Mouse (Mus musculus) layer of hippocampus, adult 2 months (tissue): ENCODE data around the gene Dnajc4. TPM values are rescaled to one million over a fixed set of nuclear protein-coding genes. Genes with fewer than 3 reads are reported as not detected.

Experiments used
- DNase-seq, 2 experiments: peaks; one replicate each; pipeline ENCODE4 v3.0.0; 2022; ENCODE audit warnings: low spot score in 2 of 2
- H3K27ac ChIP-seq: fragments of 200-600 bp; 2 replicates; pipeline ENCODE4 v1.8.1; 2022
- H3K4me3 ChIP-seq: fragments of 200-600 bp; 2 replicates; pipeline ENCODE4 v1.8.1; 2022; ENCODE audit warnings: mild to moderate bottlenecking
- CTCF ChIP-seq: fragments of 200-600 bp; conservative IDR thresholded peaks from 2 replicates; pipeline ENCODE4 v1.8.1; 2022; ENCODE audit warnings: antibody characterized with exemption, mild to moderate bottlenecking, moderate library complexity
- total RNA-seq, 2 experiments: library from RNA; stranded (reverse); gene quantifications; 2 replicates each; pipeline ENCODE4 v1.2.3; 2021

Dnajc4 gene
- total RNA-seq, 2 experiments from 2014 or later, result 26.1 to 27.6 TPM

DNA sequence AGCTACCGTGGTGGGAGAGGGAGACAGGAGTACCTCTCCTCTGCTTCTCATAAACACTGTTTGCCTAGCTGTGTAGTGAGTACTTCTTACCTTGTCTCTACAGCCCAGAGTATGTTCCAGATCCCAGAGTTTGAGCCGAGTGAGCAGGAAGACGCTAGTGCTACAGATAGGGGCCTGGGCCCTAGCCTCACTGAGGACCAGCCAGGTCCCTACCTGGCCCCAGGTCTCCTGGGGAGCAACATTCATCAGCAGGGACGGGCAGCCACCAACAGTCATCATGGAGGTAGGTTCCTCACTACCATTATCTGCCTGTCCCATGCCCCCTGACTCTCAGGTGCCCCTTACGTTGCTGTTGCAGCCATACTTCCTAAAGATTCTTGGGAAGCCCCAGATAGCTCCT lies 49.6 kb downstream of the Dnajc4 start:
- no peak for TF ChIP-seq CTCF
- Histone ChIP-seq H3K4me3 (peak overlapping the region; percentile 81), H3K27ac (peak overlapping the region; percentile 98)
- no peak for DNase-seq

DNA sequence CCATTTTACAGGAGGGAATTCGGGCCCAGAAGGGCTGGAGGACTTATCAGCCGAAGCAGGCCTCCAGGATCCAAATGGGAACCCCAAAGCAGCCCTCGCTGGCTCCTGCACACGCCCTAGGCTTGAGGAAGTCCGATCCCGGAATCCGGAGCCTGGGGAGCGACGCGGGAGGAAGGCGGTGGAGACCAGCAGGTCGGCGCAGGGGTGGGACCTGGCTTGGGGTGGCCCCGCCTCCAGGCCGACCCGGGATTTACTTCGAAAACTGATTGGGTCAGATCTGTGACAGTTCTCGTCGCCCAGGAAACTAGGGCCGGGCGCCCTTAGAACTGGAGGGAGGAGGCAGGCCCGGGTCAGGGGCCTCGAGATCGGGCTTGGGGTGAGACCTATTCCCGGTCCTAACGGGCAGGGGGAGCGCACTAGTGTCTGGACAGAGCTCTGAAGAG lies 50.1 kb downstream of the Dnajc4 start, which contains the start of gene Gpr137:
Gpr137 (minus strand) TSS at position 232 of the 443 bp plus-strand sequence.
- TF ChIP-seq CTCF, result no peak; the same call in 1 of the 2 replicates
- Histone ChIP-seq H3K27ac (peak within 1 kb of the TSS; percentile 98), H3K4me3 (peak within 1 kb of the TSS; percentile 81)
- DNase-seq, result peak; percentile 95

DNA sequence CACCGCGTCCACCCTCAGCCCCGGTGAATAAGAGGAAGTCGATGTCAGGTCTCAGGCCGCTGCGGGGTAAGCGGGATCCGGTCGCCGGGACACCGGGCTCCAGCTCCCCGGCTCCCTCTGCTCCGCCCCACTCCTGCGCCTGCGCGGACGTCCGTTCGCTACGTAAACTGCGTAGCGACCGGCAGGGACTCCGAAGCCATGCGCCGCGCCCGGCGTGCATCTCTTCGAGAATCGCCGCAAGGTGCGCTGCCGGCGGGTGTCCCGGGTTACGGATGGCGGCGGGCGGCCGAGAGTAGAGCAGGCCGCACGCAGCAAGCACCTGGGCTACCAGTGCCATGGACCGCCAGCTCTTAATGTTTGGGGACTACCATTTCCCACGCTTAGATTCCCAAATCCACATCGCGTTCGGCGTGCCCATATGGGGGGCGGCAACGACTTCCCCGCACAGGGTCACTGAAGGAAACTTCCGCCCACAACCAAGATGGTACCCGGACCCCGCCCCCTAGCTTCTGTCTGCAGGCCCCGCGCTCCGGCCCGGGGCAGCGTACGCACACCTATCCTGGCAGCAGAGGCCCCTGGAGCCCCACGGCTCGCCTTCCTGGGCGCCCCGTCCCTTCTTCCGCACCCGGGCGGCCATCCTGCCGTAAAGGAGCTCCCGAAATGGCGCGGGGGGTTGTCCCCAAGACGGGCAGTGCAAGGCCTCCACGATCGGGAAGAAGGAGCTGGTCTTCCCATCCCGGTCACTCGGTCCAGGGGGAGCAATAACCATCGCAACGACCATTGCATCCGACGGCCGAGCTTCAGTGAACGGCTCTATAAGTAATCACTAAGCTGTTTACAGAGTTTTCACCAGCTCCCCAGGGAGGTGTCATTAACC lies 50.8 kb downstream of the Dnajc4 start, which contains the start of gene Bad:
Bad (plus strand) TSS at position 490 of the 877 bp plus-strand sequence.
- TF ChIP-seq CTCF, result peak; percentile 33; the same call in 1 of the 2 replicates
- DNase-seq, result peak; percentile 89 to 96
- Histone ChIP-seq H3K4me3 (peak within 1 kb of the TSS; percentile 81), H3K27ac (peak within 1 kb of the TSS; percentile 98)

DNA sequence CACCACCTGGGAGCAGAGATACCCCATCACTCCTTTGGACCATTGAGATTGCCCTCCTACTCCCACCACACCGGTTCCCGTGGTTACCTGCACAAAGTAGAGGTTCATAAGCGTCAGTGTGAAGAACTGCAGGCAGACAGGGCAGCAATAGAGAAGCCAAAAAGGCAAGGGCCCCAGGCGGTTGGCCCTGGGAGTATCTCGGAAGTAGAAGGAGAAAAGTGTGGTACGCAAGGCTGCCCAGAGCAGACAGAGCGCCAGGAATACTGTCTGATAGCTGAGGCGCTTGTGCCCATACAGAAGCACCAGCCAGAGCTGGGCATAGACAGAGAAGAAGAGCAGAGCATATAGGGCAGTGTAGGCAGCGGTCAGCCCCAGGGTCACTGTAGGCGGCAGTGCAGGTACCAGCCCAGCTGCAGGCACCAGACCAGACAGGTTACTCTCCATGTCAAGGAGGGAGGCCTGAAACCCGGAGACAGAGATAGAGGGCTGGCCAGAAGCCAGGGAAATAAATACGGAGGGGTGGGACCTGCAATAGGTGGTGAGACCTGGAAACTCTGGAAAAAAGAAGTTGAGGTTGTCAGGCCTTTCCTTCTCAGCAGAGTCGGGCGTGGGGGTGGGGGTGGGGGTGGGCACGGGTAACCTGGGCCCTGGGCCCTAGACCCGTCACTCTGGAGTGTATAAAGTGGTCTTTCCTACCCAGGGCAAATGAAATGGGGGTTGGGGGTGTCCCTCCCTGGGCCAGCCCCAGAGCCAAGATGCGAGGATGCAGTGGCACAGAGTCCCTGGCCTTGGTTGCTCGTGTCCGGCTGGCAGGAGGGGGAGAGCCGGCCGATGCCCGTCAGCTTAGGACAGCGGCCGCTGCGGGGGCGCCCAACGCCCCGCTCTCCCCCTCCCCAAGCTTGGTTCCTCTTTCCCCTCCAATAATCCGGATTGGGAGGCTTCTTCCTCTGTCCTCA lies 51.7 kb downstream of the Dnajc4 start:
- no peak for DNase-seq
- H3K4me3 ChIP-seq, result peak overlapping the region; percentile 81
- peak overlapping the region; percentile 98 for H3K27ac ChIP-seq
- TF ChIP-seq CTCF, result no peak

DNA sequence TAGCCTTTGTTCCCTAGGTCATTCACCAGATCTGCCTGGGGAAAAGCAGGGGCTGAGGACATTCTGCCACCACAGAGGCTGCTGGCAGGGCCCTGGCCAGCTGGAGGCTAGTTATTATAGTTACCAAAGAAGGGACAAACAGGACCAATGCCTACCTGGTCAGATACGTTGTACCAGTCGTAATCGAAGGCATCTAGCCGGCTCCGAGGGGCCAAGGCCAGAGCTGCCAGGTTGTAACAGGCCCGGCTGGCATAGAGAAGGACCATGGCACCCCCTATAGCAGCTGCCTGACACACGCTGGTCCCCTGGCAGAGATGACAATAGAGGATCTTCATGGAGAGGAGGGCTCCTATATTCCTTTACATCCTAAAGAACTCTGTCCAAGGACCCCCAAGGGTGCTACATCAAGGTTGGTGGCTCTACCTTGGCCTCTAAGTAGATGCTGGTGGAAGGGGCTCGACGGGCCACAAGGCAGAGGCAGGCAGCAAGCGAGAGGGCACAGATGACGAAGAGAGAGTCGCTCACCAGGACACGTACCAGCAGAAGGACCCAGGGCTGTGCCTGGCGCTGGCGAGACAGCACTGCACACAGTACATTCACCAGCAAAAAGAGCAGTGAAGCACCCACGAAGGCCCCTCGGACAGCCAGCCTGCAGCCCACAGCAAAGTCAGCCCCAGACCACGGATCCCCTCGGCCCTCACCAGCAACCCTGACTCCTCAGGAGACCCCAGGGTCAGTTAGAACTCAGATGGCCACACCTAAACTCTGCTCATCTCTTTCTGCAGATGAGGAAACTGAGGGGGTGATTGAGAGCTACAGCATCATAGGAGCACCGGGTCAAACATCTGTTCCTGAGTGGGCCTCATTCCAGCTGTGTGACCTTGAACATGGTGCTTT lies 53.0 kb downstream of the Dnajc4 start:
- H3K4me3 ChIP-seq, result peak overlapping the region; percentile 81
- peak overlapping the region; percentile 98 for H3K27ac ChIP-seq
- TF ChIP-seq CTCF, result no peak
- DNase-seq, result no peak

Other genes with a start within 250 kb of the Dnajc4 start
- gene Rps6ka4, start 151.9 kb downstream of the Dnajc4 start, total RNA-seq, result 10 to 100 TPM; 38.3 to 39.1 TPM
- 10 to 100 TPM; 14.6 to 15.7 TPM for gene Ccdc88b, start 134.4 kb downstream of the Dnajc4 start, total RNA-seq
- 10 to 100 TPM; 48.4 to 49.3 TPM for gene Trmt112, start 82.9 kb downstream of the Dnajc4 start, total RNA-seq
- 100 to 1,000 TPM; 361 to 395 TPM for gene Prdx5, start 82.5 kb downstream of the Dnajc4 start, total RNA-seq
- 10 to 100 TPM; 56.9 to 63.4 TPM for gene Esrra, start 70.8 kb downstream of the Dnajc4 start, total RNA-seq
- 10 to 100 TPM; 10.8 to 12.5 TPM for gene Catsperz, start 67.2 kb downstream of the Dnajc4 start, total RNA-seq
- gene Kcnk4, start 58.1 kb downstream of the Dnajc4 start, total RNA-seq, result 10 to 100 TPM; 15.3 to 18.2 TPM
- 10 to 100 TPM; 43.1 to 43.8 TPM for gene Bad, start 50.7 kb downstream of the Dnajc4 start, total RNA-seq
- gene Gpr137, start 50.1 kb downstream of the Dnajc4 start, total RNA-seq, result 100 to 1,000 TPM in 1 of 2 experiments, 10 to 100 TPM in 1; 100.0 to 105 TPM
- 10 to 100 TPM; 68.2 to 71.4 TPM for gene Ppp1r14b, start 17.6 kb downstream of the Dnajc4 start, total RNA-seq
- 10 to 100 TPM; 14.8 to 17.4 TPM for gene Plcb3, start 16.1 kb downstream of the Dnajc4 start, total RNA-seq
- gene Fkbp2, start 12.1 kb downstream of the Dnajc4 start, total RNA-seq, result 10 to 100 TPM; 81.1 to 83.7 TPM
- gene Vegfb, start 4.9 kb downstream of the Dnajc4 start, total RNA-seq, result 10 to 100 TPM; 85.2 to 88.0 TPM
- gene Nudt22, start 3.5 kb upstream of the Dnajc4 start, total RNA-seq, result 10 to 100 TPM; 13.2 to 15.5 TPM
- gene Trpt1, start 3.6 kb upstream of the Dnajc4 start, total RNA-seq, result 10 to 100 TPM; 17.4 to 19.2 TPM
- gene Fermt3, start 26.9 kb upstream of the Dnajc4 start, total RNA-seq, result 1 to 10 TPM; 3.6 to 5.0 TPM
- 100 to 1,000 TPM; 179 to 195 TPM for gene Stip1, start 47.4 kb upstream of the Dnajc4 start, total RNA-seq
- 10 to 100 TPM; 20.3 to 22.4 TPM for gene Macrod1, start 64.2 kb upstream of the Dnajc4 start, total RNA-seq
- gene Flrt1, start 113.2 kb upstream of the Dnajc4 start, total RNA-seq, result 10 to 100 TPM; 17.9 to 19.5 TPM
- gene Otub1, start 213.7 kb upstream of the Dnajc4 start, total RNA-seq, result 100 to 1,000 TPM; 299 TPM
- 1,000 to 10,000 TPM in 1 of 2 experiments, 100 to 1,000 TPM in 1; 959 to 1,016 TPM for gene Cox8a, start 225.0 kb upstream of the Dnajc4 start, total RNA-seq
- gene Naa40, start 248.6 kb upstream of the Dnajc4 start, total RNA-seq, result 10 to 100 TPM; 34.2 to 38.1 TPM